Mouse (Mus musculus) kidney, adult 18-20 months (tissue): Measurements from ENCODE around the gene Serinc1.

ENCODE experiments used
- DNase-seq: peaks from one replicate; pipeline ENCODE4 v3.0.0; 2021

Serinc1 gene

GRCm38 (mm10) chr10:57484741-57485140, 47.6 kb downstream of the Serinc1 start:
- no peak for DNase-seq

- no peak for DNase-seq
Measured at GRCm38 (mm10) chr10:57481717-57482116, 50.6 kb downstream of the Serinc1 start.

DNA sequence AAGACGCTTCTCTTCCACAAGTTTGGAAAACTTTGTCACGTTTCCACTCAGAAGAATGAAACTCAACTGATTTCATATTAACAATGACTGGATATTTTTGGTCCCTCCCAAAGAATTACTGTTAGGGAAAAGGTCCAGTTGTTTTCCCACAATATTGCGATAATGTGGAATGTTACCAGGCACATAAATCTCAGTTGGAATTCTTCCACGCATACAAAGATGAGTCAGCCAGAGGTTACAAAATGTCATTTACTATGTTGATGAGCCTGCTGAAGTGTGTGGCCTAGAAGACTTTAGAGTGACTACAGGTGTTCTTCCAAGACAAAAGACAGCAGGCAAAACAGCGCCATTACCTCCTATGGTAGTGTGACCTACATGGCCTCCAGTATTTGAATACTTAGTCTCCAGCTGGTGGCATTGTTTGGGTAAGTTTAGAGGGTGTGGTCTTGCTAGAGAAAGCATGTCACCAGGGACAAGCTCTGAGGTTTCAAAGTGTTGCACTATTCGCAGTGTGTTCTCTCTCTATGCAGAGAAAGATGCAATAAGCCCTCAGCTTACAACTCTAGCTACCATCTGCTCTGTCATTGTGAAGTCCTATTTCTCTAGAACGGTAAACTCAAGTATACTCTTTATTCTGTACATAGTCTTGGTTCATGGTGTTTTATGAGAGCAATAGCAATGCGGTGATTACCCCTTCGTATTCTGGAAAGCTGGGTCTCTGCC, 55.0 kb downstream of the Serinc1 start:
- no peak for DNase-seq
